Mouse (Mus musculus): ENCODE measurements around the gene Exosc3. TPM values are rescaled to one million over a fixed set of nuclear protein-coding genes. Genes with fewer than 3 reads are reported as not detected.

Exosc3 gene
- polyA plus RNA-seq, 1 experiment from 2014 or later: 87.3 TPM

DNA sequence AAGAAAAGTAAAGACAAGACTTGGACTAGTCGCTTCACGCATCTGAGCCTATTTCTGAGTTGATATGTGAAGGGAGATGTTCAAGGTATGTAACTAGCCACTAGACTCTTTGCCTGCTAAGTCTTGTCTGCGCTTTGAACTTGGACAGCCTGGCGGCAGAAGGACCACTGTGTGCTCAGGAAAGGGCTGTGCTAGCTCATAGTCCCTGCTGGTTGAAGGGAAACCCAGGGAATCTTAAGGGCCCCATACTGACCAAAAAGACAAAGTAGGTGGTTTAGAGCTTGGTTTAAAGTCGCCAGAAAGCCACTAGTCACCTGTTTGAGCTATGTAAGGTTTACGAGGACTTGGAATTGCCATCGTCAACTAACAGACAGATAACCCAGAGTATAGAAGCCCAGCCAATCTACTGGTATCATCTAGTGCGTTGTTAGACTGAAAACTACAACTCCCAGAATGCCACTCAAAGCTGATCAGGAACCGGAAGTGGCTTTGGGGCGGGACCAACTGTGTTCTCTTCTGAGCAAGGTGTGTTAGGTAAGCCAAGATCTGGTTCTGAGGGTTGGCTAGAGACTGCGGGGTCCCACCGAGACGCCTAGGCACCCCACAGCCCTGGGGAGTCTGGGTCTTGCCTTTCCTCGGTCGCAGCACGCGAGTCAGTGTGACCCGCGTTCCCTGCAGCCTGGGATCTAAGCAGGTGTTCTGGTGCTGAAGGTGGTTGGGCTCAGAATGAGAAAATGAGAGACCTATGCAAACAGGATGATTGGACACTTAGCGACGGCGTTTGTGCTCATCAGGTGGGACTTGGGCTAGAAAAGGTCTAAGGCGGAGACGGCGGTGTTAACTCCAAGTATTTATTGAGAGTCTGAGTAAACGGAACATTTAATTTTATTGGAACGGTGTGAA, 45.6 kb downstream of the Exosc3 start, which contains the start of gene Trmt10b:
Gene Trmt10b (plus strand): TSS at position 466 of the 903 bp plus-strand sequence.
- H3K4me2 ChIP-seq (replicated peaks; ENCODE audit: low read depth, low read length): peak within 1 kb of the TSS; percentile 76
- peak within 1 kb of the TSS; percentile 81 for H3K4me3 ChIP-seq (ENCODE audit: low read depth, low read length)
- ATAC-seq (ENCODE audit: low FRiP score) (peak; percentile 81), DNase-seq (ENCODE audit: low spot score) (peak; percentile 89)
- no peak within 1 kb of the TSS for H3K27ac ChIP-seq (ENCODE audit: low read depth, low read length)
- peak within 1 kb of the TSS; percentile 71 for H3K9ac ChIP-seq (ENCODE audit: low read depth, low read length)
- WGBS: 22% methylated on average over 27 of the region's 27 CpGs
- no peaks in the 10 kb centered on the region for H3K27me3 ChIP-seq (ENCODE audit: control insufficient read depth, insufficient read depth, low read length)
- no peaks in the 10 kb centered on the region for H3K4me1 ChIP-seq (replicated peaks; ENCODE audit: control insufficient read depth, insufficient read depth, low read length)
- no peaks in the 10 kb centered on the region for H3K36me3 ChIP-seq (ENCODE audit: control insufficient read depth, insufficient read depth, low read length)
- H3K9me3 ChIP-seq (ENCODE audit: control insufficient read depth, low read length): no peaks in the 10 kb centered on the region

- H3K4me3 ChIP-seq (ENCODE audit: low read depth, low read length): no peak overlapping the region
- ATAC-seq (ENCODE audit: low FRiP score) (no peak), DNase-seq (ENCODE audit: low spot score) (no peak)
- H3K27ac ChIP-seq (ENCODE audit: low read depth, low read length): no peak overlapping the region
- H3K4me1 ChIP-seq (replicated peaks; ENCODE audit: control insufficient read depth, insufficient read depth, low read length): no peaks in the 10 kb centered on the region
- no peaks in the 10 kb centered on the region for H3K36me3 ChIP-seq (ENCODE audit: control insufficient read depth, insufficient read depth, low read length)
- 75% methylated on average over 5 of the region's 5 CpGs for WGBS
- no peak overlapping the region for H3K4me2 ChIP-seq (replicated peaks; ENCODE audit: low read depth, low read length)
- H3K27me3 ChIP-seq (ENCODE audit: control insufficient read depth, insufficient read depth, low read length): no peaks in the 10 kb centered on the region; the same call in 1 of the 2 replicates
- H3K9ac ChIP-seq (ENCODE audit: low read depth, low read length): no peak overlapping the region
- no peaks in the 10 kb centered on the region for H3K9me3 ChIP-seq (ENCODE audit: control insufficient read depth, low read length)
Measured at GRCm38 (mm10) chr4:45287906-45288305, 54.6 kb downstream of the Exosc3 start.

GRCm38 (mm10) chr4:45286318-45286717, 56.2 kb downstream of the Exosc3 start:
- ATAC-seq (ENCODE audit: low FRiP score) (no peak), DNase-seq (ENCODE audit: low spot score) (peak; percentile 8)
- Histone ChIP-seq H3K9me3 (ENCODE audit: control insufficient read depth, low read length) (no peaks in the 10 kb centered on the region), H3K27ac (ENCODE audit: low read depth, low read length) (no peak overlapping the region), H3K27me3 (ENCODE audit: control insufficient read depth, insufficient read depth, low read length) (no peaks in the 10 kb centered on the region; the same call in 1 of the 2 replicates), H3K9ac (ENCODE audit: low read depth, low read length) (no peak overlapping the region), H3K4me2 (replicated peaks; ENCODE audit: low read depth, low read length) (no peak overlapping the region), H3K4me3 (ENCODE audit: low read depth, low read length) (no peak overlapping the region), H3K4me1 (replicated peaks; ENCODE audit: control insufficient read depth, insufficient read depth, low read length) (no peaks in the 10 kb centered on the region), H3K36me3 (ENCODE audit: control insufficient read depth, insufficient read depth, low read length) (no peaks in the 10 kb centered on the region)
- WGBS: 55% methylated on average over 3 of the region's 3 CpGs

GRCm38 (mm10) chr4:45279981-45280548, 62.5 kb downstream of the Exosc3 start:
- Histone ChIP-seq H3K36me3 (ENCODE audit: control insufficient read depth, insufficient read depth, low read length) (no peaks in the 10 kb centered on the region), H3K27ac (ENCODE audit: low read depth, low read length) (no peak overlapping the region), H3K4me1 (replicated peaks; ENCODE audit: control insufficient read depth, insufficient read depth, low read length) (no peaks in the 10 kb centered on the region), H3K4me3 (ENCODE audit: low read depth, low read length) (no peak overlapping the region), H3K9me3 (ENCODE audit: control insufficient read depth, low read length) (no peaks in the 10 kb centered on the region), H3K9ac (ENCODE audit: low read depth, low read length) (no peak overlapping the region), H3K27me3 (ENCODE audit: control insufficient read depth, insufficient read depth, low read length) (no peaks in the 10 kb centered on the region), H3K4me2 (replicated peaks; ENCODE audit: low read depth, low read length) (no peak overlapping the region)
- 21% methylated on average over 4 of the region's 4 CpGs for WGBS
- ATAC-seq (ENCODE audit: low FRiP score) (0 out of 2 replicates have a peak, but pooled peaks have one; percentile 43), DNase-seq (ENCODE audit: low spot score) (peak; percentile 75)

DNA sequence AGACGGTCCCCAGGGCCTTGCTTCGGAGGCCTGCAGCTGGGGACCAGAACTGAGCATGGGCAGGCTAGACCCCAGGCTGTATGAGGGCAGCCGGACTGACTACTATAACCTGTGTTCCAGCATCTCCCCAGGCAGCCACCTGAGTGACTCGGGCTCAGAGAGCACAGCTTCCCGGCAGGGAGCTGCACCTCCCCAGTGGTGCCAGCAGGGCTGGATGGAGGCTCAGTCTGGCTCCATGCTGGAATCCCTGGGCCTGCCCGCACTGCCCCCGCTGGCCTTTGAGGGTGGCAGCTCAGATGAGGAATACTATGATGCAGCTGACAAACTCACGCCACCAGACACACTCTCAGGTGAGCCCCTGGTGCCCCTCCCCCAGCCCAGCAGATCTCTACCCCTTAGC, 63.2 kb downstream of the Exosc3 start:
- H3K27me3 ChIP-seq (ENCODE audit: control insufficient read depth, insufficient read depth, low read length): no peaks in the 10 kb centered on the region
- 68% methylated on average over 8 of the region's 8 CpGs for WGBS
- H3K36me3 ChIP-seq (ENCODE audit: control insufficient read depth, insufficient read depth, low read length): no peaks in the 10 kb centered on the region
- ATAC-seq (ENCODE audit: low FRiP score) (no peak), DNase-seq (ENCODE audit: low spot score) (peak; percentile 11)
- no peaks in the 10 kb centered on the region for H3K4me1 ChIP-seq (replicated peaks; ENCODE audit: control insufficient read depth, insufficient read depth, low read length)
- no peak overlapping the region for H3K4me2 ChIP-seq (replicated peaks; ENCODE audit: low read depth, low read length)
- no peaks in the 10 kb centered on the region for H3K9me3 ChIP-seq (ENCODE audit: control insufficient read depth, low read length)
- no peak overlapping the region for H3K9ac ChIP-seq (ENCODE audit: low read depth, low read length)
- H3K27ac ChIP-seq (ENCODE audit: low read depth, low read length): no peak overlapping the region
- no peak overlapping the region for H3K4me3 ChIP-seq (ENCODE audit: low read depth, low read length)

GRCm38 (mm10) chr4:45275770-45276169, 66.8 kb downstream of the Exosc3 start:
- no peak overlapping the region for H3K4me2 ChIP-seq (replicated peaks; ENCODE audit: low read depth, low read length)
- no peak for DNase-seq (ENCODE audit: low spot score)
- no peaks in the 10 kb centered on the region for H3K27me3 ChIP-seq (ENCODE audit: control insufficient read depth, insufficient read depth, low read length)
- H3K27ac ChIP-seq (ENCODE audit: low read depth, low read length): no peak overlapping the region
- 91% methylated on average over 8 of the region's 8 CpGs for WGBS
- H3K4me1 ChIP-seq (replicated peaks; ENCODE audit: control insufficient read depth, insufficient read depth, low read length): no peaks in the 10 kb centered on the region
- no peaks in the 10 kb centered on the region for H3K9me3 ChIP-seq (ENCODE audit: control insufficient read depth, low read length)
- H3K9ac ChIP-seq (ENCODE audit: low read depth, low read length): no peak overlapping the region
- H3K36me3 ChIP-seq (ENCODE audit: control insufficient read depth, insufficient read depth, low read length): no peaks in the 10 kb centered on the region
- H3K4me3 ChIP-seq (ENCODE audit: low read depth, low read length): no peak overlapping the region
- ATAC-seq (ENCODE audit: low FRiP score): no peak

DNA sequence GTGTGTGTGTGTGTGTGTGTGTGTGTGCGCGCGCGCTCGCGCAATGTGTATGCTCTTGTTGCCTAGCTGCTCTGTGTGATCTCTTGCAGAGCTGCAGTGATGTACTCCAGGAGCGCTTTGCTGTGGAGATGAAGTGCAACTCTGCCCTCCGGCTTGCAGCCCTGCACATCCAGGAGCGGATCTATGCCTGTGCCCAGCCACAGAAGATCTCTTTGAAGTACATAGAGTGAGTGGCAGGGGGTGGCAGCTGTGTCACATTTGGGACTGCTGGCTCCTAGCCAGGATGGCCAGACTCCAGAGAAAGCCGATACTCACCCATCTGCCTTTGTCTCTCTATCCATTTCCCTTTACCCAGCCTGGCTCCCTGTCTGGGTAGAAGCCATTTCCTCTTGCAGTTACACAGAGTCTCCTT, 71.5 kb downstream of the Exosc3 start:
- Histone ChIP-seq H3K4me1 (replicated peaks; ENCODE audit: control insufficient read depth, insufficient read depth, low read length) (no peaks in the 10 kb centered on the region), H3K9ac (ENCODE audit: low read depth, low read length) (no peak overlapping the region), H3K27me3 (ENCODE audit: control insufficient read depth, insufficient read depth, low read length) (no peaks in the 10 kb centered on the region), H3K4me3 (ENCODE audit: low read depth, low read length) (no peak overlapping the region), H3K4me2 (replicated peaks; ENCODE audit: low read depth, low read length) (no peak overlapping the region), H3K27ac (ENCODE audit: low read depth, low read length) (no peak overlapping the region), H3K9me3 (ENCODE audit: control insufficient read depth, low read length) (no peaks in the 10 kb centered on the region), H3K36me3 (ENCODE audit: control insufficient read depth, insufficient read depth, low read length) (no peaks in the 10 kb centered on the region)
- no peak for DNase-seq (ENCODE audit: low spot score)
- no peak for ATAC-seq (ENCODE audit: low FRiP score)
- WGBS: 89% methylated on average over 10 of the region's 10 CpGs

DNA sequence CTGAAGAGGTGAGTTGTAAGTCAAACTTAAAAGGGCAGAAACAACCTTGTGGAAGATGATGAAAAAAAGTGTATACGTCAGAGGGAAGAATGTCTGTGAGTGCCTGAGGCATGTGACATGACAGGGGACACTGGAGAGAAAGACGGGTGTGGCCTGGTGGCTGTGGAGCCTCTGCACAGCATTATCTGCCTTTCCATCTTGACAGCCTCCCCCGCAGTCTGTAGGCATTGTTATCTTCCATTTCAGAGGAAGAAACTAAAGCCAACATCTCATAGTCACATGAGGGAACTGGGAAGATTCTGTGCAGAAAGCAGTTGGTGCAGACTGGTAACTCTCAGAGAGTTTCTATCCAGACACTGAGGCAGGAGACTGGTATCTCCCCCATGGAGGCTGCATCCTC, 74.6 kb downstream of the Exosc3 start:
- ATAC-seq (ENCODE audit: low FRiP score): no peak

More for the DNA sequence above, 74.6 kb downstream of the Exosc3 start:
- no peaks in the 10 kb centered on the region for H3K36me3 ChIP-seq (ENCODE audit: control insufficient read depth, insufficient read depth, low read length)
- H3K9me3 ChIP-seq (ENCODE audit: control insufficient read depth, low read length): no peaks in the 10 kb centered on the region
- WGBS: 85% methylated on average over 3 of the region's 3 CpGs
- no peaks in the 10 kb centered on the region for H3K4me1 ChIP-seq (replicated peaks; ENCODE audit: control insufficient read depth, insufficient read depth, low read length)
- no peak overlapping the region for H3K9ac ChIP-seq (ENCODE audit: low read depth, low read length)
- no peak overlapping the region for H3K4me2 ChIP-seq (replicated peaks; ENCODE audit: low read depth, low read length)
- no peak overlapping the region for H3K4me3 ChIP-seq (ENCODE audit: low read depth, low read length)
- no peak for DNase-seq (ENCODE audit: low spot score)
- no peaks in the 10 kb centered on the region for H3K27me3 ChIP-seq (ENCODE audit: control insufficient read depth, insufficient read depth, low read length)
- no peak overlapping the region for H3K27ac ChIP-seq (ENCODE audit: low read depth, low read length)

Data from hindbrain, embryonic 11.5 days (tissue).